Mouse (Mus musculus) stomach, embryonic 16.5 days (tissue): ENCODE measurements around the gene Hcrt. TPM values are rescaled to one million over a fixed set of nuclear protein-coding genes. Genes with fewer than 3 reads are reported as not detected.

Source experiments
- ATAC-seq: fragments of 200-750 bp; cut with Nextera tagmentation; 2 replicates; pipeline ENCODE4 v1.8.0; 2017; ENCODE audit warnings: moderate number of reproducible peaks, moderate TSS enrichment; ENCODE audit not compliant: insufficient read depth, low FRiP score
- H3K27ac ChIP-seq: fragments of 300-500 bp; sonication (generic); 2 replicates; pipeline ENCODE4 v1.5.1; 2014; ENCODE audit warnings: low read length
- H3K27me3 ChIP-seq: fragments of 300-500 bp; sonication (generic); 2 replicates; pipeline ENCODE4 v1.6.1; 2014; ENCODE audit warnings: low read length, control low read depth, mixed read lengths; ENCODE audit not compliant: control insufficient read depth, insufficient read depth
- H3K36me3 ChIP-seq: fragments of 300-500 bp; sonication (generic); 2 replicates; pipeline ENCODE4 v1.6.1; 2014; ENCODE audit warnings: low read length; ENCODE audit not compliant: control insufficient read depth, insufficient read depth
- H3K4me1 ChIP-seq: fragments of 300-500 bp; sonication (generic); 2 replicates; pipeline ENCODE4 v1.6.1; 2014; ENCODE audit warnings: low read length, control low read depth, mixed read lengths; ENCODE audit not compliant: control insufficient read depth, insufficient read depth
- H3K4me2 ChIP-seq: fragments of 300-500 bp; sonication (generic); 2 replicates; pipeline ENCODE4 v1.6.1; 2014; ENCODE audit warnings: low read depth, low read length, mixed read lengths
- H3K4me3 ChIP-seq: fragments of 300-500 bp; sonication (generic); replicated peaks from 2 replicates; pipeline ENCODE4 v1.5.1; 2014; ENCODE audit warnings: mild to moderate bottlenecking, low read length
- H3K9ac ChIP-seq: fragments of 300-500 bp; sonication (generic); 2 replicates; pipeline ENCODE4 v1.6.1; 2014; ENCODE audit warnings: low read length
- H3K9me3 ChIP-seq: fragments of 300-500 bp; sonication (generic); replicated peaks from 2 replicates; pipeline ENCODE4 v1.6.1; 2016; ENCODE audit warnings: low read length, control low read depth; ENCODE audit not compliant: control insufficient read depth
- WGBS: fragments of 180-500 bp; shearing (Covaris S2); extraction: QIAGEN DNeasy Blood & Tissue Kit; methylation state at CpG from one replicate; pipeline ENCODE4 v1.1.7; 2014; 5-methylcytosine and 5-hydroxymethylcytosine counted together
- polyA plus RNA-seq: library from polyadenylated mRNA; unstranded; fragments of >200 nt; fragmentation: Nextera tagmentation; extraction: Ambion mirVana; gene quantifications from 2 replicates; pipeline ENCODE4 v1.2.1, GENCODE M21; 2015

Hcrt gene
- polyA plus RNA-seq, 1 experiment from 2014 or later, result not detected

DNA sequence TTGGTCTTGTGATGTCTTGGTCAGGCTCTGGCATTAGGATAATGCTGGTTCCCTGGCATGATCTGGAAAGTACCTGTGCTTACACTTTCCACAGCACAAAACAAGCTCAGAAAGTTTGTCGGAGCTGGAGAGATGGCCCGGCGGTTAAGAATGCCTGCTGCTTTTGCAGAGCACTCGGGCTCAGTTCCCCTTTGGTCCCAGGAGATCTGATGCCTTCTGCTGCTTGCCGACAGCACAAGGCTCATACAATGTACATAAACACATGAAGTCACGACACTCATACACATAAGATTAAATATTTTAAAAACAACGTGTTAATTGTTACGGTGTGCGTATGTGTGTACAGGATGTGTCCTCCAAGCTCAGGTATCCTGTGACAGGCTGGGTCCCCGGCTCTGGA lies 13.2 kb upstream of the Hcrt start:
- no peak for ATAC-seq
- H3K36me3 ChIP-seq, result no peaks in the 10 kb centered on the region
- no peaks in the 10 kb centered on the region for H3K4me1 ChIP-seq
- H3K27ac ChIP-seq, result no peak overlapping the region
- no peak overlapping the region for H3K9ac ChIP-seq
- no peaks in the 10 kb centered on the region for H3K27me3 ChIP-seq
- no peak overlapping the region for H3K4me2 ChIP-seq
- WGBS, result 79% methylated on average over 10 of the region's 10 CpGs
- no peaks in the 10 kb centered on the region for H3K9me3 ChIP-seq
- H3K4me3 ChIP-seq, result no peak overlapping the region

DNA sequence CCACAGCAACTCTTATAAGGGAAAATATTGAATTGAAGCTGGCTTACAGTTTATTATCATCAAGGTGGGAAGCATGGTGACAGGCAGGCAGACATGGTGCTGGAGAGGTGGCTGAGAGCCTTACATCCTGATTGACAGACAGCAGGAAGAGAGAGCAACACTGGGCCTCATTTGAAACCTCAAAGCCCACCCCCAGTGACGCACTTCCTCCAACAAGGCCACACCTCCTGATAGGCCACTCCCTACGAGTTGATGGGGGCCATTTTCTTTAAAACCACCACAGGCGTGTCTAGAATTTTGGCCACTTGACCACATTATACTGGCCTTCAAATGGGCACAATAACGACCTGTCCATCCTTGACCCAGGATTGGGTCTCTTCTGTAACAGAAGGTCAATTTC lies 11.5 kb upstream of the Hcrt start:
- no peak overlapping the region for H3K4me2 ChIP-seq
- H3K4me1 ChIP-seq, result peaks cover 6% of the 10 kb centered on the region
- 82% methylated on average over 4 of the region's 4 CpGs for WGBS

DNA sequence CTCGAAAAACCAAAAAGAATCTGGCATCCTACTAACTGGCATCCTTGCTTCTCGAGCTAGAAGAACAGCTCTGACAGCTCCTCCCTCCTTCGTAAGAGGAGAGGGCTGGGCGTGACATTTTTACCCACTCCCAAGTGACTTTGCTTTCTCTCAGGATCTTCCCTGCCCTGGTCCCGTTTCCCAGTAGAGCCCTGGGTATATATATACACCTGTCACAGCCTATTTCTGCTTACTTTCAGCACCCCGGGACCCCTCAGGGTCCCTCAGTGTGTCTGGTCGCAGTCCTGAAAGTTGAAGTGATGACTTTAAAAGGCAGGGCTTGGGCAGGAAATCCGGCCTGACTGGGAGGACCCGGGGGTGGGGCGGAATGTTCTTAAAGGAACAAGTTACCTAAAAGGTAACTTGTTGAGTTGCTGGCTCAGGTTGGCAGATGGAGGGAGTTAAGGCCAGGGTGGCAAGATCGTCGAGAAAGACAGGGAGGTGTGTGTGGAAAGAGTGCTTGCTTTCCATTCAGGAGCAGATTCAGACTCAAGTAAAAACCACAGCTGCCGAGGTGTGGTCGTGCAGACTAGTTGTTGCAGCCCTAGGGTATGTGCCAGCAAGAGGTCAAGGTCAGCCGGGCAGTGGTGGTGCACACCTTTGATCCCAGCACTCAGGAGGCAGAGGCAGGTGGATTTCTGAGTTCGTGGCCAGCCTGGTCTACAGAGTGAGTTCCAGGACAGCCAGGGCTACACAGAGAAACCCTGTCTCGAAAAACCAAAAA lies 8.1 kb upstream of the Hcrt start, which contains the start of gene Ghdc:
Ghdc (minus strand) TSS at position 312 of the 763 bp plus-strand sequence.
- Histone ChIP-seq H3K36me3 (no peaks in the 10 kb centered on the region), H3K4me1 (peaks cover 6% of the 10 kb centered on the region), H3K27me3 (no peaks in the 10 kb centered on the region), H3K9ac (peak within 1 kb of the TSS; percentile 83), H3K27ac (peak within 1 kb of the TSS; percentile 71; the same call in 1 of the 2 replicates), H3K9me3 (no peaks in the 10 kb centered on the region), H3K4me3 (peak within 1 kb of the TSS; percentile 87), H3K4me2 (peak within 1 kb of the TSS; percentile 57)
- 12% methylated on average over 17 of the region's 17 CpGs for WGBS
- ATAC-seq, result peak; percentile 75; the same call in 1 of the 2 replicates

More for the DNA sequence above, 11.5 kb upstream of the Hcrt start:
- no peak overlapping the region for H3K27ac ChIP-seq
- H3K27me3 ChIP-seq, result no peaks in the 10 kb centered on the region
- H3K4me3 ChIP-seq, result no peak overlapping the region
- ATAC-seq, result no peak
- no peaks in the 10 kb centered on the region for H3K9me3 ChIP-seq
- no peak overlapping the region for H3K9ac ChIP-seq
- no peaks in the 10 kb centered on the region for H3K36me3 ChIP-seq

DNA sequence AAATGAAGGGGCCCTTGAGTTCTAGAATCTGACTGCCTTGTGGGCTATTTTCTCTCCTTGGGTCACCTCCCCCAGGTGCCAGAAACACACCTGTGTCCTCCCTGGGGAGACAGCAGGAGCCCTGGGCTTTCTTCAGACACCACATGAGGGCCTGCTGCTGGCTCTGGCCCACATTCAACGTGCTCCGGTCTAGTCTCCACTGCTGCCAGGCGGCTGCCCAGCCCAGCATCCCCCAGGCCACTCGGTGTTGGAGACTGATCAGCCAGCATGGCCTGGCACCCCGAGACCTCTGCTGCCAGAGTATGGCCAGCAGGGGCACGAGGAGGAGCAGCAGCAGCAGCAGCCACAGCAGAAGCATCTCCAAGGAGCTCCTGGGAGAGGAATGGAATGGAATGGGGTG lies 7.2 kb upstream of the Hcrt start:
- no peaks in the 10 kb centered on the region for H3K27me3 ChIP-seq
- H3K4me1 ChIP-seq, result peaks cover 6% of the 10 kb centered on the region
- H3K36me3 ChIP-seq, result no peaks in the 10 kb centered on the region
- peak overlapping the region; percentile 87 for H3K4me3 ChIP-seq
- H3K4me2 ChIP-seq, result peak overlapping the region; percentile 57
- 57% methylated on average over 6 of the region's 6 CpGs for WGBS
- no peaks in the 10 kb centered on the region for H3K9me3 ChIP-seq
- H3K27ac ChIP-seq, result no peak overlapping the region
- ATAC-seq, result no peak
- peak overlapping the region; percentile 83 for H3K9ac ChIP-seq

DNA sequence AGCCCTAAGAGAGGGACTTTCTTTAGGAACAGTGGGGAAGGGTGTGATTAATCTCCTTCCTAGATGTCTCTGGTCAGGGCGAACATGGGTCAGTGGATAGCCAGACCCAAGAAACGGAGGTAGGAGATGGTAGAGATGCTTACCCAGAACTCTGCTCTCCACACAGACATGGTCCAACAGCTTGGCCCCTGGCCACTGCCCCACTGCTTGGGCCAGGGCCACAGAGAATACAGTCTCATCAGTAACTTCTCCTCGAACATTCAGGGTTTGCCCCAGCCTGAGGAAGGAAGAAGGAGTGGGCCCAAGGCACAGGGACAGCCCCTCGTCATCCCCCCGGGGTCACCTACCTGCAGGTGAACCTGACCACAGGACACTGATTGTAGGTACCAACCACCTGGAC lies 5.1 kb upstream of the Hcrt start:
- WGBS, result 83% methylated on average over 5 of the region's 5 CpGs
- H3K4me2 ChIP-seq, result no peak overlapping the region
- H3K4me3 ChIP-seq, result no peak overlapping the region
- no peaks in the 10 kb centered on the region for H3K36me3 ChIP-seq
- H3K4me1 ChIP-seq, result peaks cover 6% of the 10 kb centered on the region
- no peak for ATAC-seq
- H3K9me3 ChIP-seq, result no peaks in the 10 kb centered on the region
- no peak overlapping the region for H3K9ac ChIP-seq
- H3K27me3 ChIP-seq, result peaks cover 2% of the 10 kb centered on the region
- H3K27ac ChIP-seq, result no peak overlapping the region

DNA sequence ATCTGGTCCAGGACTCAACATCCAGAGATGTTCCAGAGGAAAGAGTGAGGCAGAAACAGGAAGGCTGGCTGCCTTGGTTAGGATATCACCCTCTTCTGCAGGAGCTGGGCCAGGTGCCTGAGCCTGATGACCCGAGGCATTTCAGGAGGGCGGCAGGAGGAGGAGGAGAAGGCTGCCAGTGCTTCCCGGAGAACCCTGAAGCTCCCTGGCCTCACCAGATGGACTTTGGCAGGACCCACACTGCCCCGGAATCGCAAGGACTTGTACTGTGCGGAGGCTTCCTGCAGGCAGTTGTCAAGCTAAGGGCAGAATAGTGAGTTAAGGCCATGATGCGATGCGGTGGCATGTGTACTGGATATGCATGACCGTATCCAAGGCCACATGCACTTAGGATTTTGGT lies 4.0 kb upstream of the Hcrt start:
- no peak for ATAC-seq
- Histone ChIP-seq H3K9ac (no peak overlapping the region), H3K4me3 (no peak overlapping the region), H3K9me3 (no peaks in the 10 kb centered on the region), H3K27ac (no peak overlapping the region), H3K36me3 (no peaks in the 10 kb centered on the region), H3K4me2 (no peak overlapping the region), H3K27me3 (peaks cover 10% of the 10 kb centered on the region), H3K4me1 (peaks cover 9% of the 10 kb centered on the region)
- 80% methylated on average over 9 of the region's 9 CpGs for WGBS

DNA sequence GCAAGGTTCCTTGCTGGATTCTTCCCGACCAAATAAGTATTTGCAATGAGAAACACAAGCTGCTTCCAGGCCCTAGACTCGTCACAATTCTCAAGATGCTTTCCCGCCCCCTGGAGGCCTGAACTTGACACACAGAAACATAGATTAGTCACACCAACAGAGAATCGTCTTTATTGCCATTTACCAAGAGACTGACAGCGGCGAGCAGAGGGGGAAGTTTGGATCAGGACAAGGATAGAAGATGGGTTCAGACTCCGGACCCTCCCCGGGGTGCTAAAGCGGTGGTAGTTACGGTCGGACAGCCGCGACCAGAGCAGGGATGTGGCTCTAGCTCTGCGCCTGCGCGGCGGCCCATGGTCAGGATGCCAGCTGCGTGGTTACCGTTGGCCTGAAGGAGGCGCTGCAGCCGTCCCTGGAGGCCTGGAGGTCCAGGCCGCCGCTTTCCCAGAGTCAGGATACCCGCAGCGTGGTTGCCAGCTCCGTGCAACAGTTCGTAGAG lies 1.1 kb downstream of the Hcrt start:
- Histone ChIP-seq H3K9me3 (no peaks in the 10 kb centered on the region), H3K4me2 (peak overlapping the region; percentile 82), H3K27me3 (peaks cover 34% of the 10 kb centered on the region), H3K27ac (no peak overlapping the region), H3K9ac (peak overlapping the region; percentile 65), H3K4me3 (peak overlapping the region; percentile 52), H3K4me1 (peaks cover 8% of the 10 kb centered on the region), H3K36me3 (no peaks in the 10 kb centered on the region)
- peak; percentile 44; the same call in 1 of the 2 replicates for ATAC-seq
- 1% methylated on average over 27 of the region's 27 CpGs for WGBS

DNA sequence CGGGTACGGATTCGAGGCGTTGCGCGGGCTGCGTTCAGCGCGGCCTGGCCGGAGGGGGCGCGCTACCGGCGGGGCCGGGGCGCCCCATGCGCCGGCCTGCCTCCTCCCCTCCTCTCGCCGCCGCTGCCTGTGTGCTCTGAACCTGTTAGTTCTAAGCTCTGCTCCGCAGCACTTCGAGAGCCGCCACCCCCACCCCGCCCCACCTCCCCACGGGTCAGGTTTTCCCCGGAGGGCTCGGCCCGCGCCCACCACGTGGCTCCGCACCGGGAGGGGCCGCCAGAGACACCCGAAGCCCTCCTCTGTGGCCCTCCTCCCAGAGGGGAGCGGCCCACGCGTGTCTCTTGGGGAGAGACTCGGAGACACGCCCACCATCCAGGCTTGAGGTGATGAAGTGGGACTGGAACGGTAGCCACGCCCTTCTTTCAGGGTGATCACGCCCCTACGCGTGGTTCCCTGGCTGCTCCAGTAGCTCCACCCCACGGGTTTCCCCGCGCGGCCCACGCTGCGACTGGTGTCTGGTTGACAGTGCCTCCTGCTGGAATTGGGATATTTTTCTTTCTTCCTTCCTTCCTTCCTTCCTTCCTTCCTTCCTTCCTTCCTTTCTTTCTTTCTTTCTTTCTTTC lies 3.0 kb downstream of the Hcrt start, which contains the start of gene Kcnh4:
Kcnh4 (minus strand) TSS at position 332 of the 623 bp plus-strand sequence.
- Histone ChIP-seq H3K4me2 (peak within 1 kb of the TSS; percentile 52), H3K9ac (no peak within 1 kb of the TSS), H3K9me3 (no peaks in the 10 kb centered on the region), H3K36me3 (no peaks in the 10 kb centered on the region), H3K4me3 (peak within 1 kb of the TSS; percentile 34), H3K27ac (no peak within 1 kb of the TSS), H3K27me3 (peaks cover 34% of the 10 kb centered on the region), H3K4me1 (peaks cover 8% of the 10 kb centered on the region)
- ATAC-seq, result no peak
- under 1% methylated on average over 51 of the region's 51 CpGs for WGBS
